Mouse (Mus musculus): ENCODE results near the gene Rhag. TPM values are rescaled to one million over a fixed set of nuclear protein-coding genes. Genes with fewer than 3 reads are reported as not detected.

The Rhag gene
- polyA plus RNA-seq, 1 experiment from 2014 or later, result 4.3 TPM

- Histone ChIP-seq H3K27ac (ENCODE audit: low read length) (peak overlapping the region; percentile 26; the same call in 1 of the 2 replicates), H3K4me1 (ENCODE audit: control insufficient read depth, insufficient read depth, low read length) (no peaks in the 10 kb centered on the region; the same call in 1 of the 2 replicates), H3K4me2 (ENCODE audit: low read depth, low read length) (peak overlapping the region; percentile 29; the same call in 1 of the 2 replicates), H3K4me3 (ENCODE audit: low read length) (no peak overlapping the region), H3K9me3 (ENCODE audit: control insufficient read depth, low read length) (no peaks in the 10 kb centered on the region), H3K27me3 (replicated peaks; ENCODE audit: control insufficient read depth, insufficient read depth, low read length) (no peaks in the 10 kb centered on the region), H3K36me3 (ENCODE audit: control insufficient read depth, insufficient read depth, low read length) (no peaks in the 10 kb centered on the region), H3K9ac (ENCODE audit: low read depth, low read length) (no peak overlapping the region)
- peak; percentile 70 for ATAC-seq
- 49% methylated on average over 10 of the region's 10 CpGs for WGBS
Measured at GRCm38 (mm10) chr17:40868952-40869747, 58.2 kb downstream of the Rhag start.

DNA sequence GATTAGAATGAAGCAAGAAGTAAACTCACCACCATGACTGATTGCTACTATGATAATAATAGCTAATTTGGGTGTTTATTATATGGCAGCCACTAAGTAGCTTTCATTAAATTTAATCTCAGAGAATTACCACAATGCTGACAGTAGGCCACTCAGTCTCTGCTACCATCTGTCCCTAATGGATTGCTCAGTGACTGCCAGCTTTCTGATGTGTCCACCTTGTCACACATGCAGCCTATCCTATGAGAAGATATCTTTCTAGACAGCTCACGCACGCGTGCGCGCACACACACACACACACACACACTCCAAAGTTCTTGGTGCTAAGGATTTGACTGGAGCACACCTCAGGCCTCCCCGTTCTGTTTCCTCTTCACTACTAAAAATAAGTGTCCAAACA lies 61.7 kb downstream of the Rhag start:
- no peak for ATAC-seq
- Histone ChIP-seq H3K27me3 (replicated peaks; ENCODE audit: control insufficient read depth, insufficient read depth, low read length) (no peaks in the 10 kb centered on the region), H3K9ac (ENCODE audit: low read depth, low read length) (no peak overlapping the region), H3K9me3 (ENCODE audit: control insufficient read depth, low read length) (no peaks in the 10 kb centered on the region), H3K4me2 (ENCODE audit: low read depth, low read length) (no peak overlapping the region), H3K36me3 (ENCODE audit: control insufficient read depth, insufficient read depth, low read length) (no peaks in the 10 kb centered on the region), H3K4me1 (ENCODE audit: control insufficient read depth, insufficient read depth, low read length) (no peaks in the 10 kb centered on the region; the same call in 1 of the 2 replicates), H3K27ac (ENCODE audit: low read length) (no peak overlapping the region), H3K4me3 (ENCODE audit: low read length) (no peak overlapping the region)
- WGBS, result 91% methylated on average over 6 of the region's 6 CpGs

DNA sequence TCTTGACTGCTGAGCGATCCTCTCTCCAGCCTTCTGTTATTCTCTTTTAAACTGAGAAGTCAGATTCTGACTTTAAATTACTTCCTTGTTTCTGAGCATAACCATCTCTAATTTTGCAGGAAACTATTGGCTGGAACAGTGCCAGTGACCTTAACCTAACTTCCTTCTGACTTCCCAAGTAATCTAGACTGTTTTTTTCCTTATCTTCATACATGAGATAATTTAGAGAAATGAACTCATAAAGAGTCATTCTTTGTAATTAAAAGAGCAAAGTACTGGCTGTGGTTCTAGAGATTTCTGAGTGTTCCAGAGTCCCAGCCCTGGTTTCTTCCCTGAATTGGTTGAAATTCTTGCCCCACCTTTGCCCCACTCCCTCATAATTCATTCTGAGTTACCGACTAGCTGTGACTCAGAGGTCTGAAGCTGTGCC lies 62.7 kb downstream of the Rhag start:
- Histone ChIP-seq H3K27ac (ENCODE audit: low read length) (no peak overlapping the region), H3K36me3 (ENCODE audit: control insufficient read depth, insufficient read depth, low read length) (no peaks in the 10 kb centered on the region), H3K9ac (ENCODE audit: low read depth, low read length) (no peak overlapping the region), H3K27me3 (replicated peaks; ENCODE audit: control insufficient read depth, insufficient read depth, low read length) (no peaks in the 10 kb centered on the region), H3K9me3 (ENCODE audit: control insufficient read depth, low read length) (no peaks in the 10 kb centered on the region), H3K4me2 (ENCODE audit: low read depth, low read length) (no peak overlapping the region), H3K4me1 (ENCODE audit: control insufficient read depth, insufficient read depth, low read length) (no peaks in the 10 kb centered on the region), H3K4me3 (ENCODE audit: low read length) (no peak overlapping the region)
- peak; percentile 92 for ATAC-seq
- 21% methylated on average over 2 of the region's 2 CpGs for WGBS

- no peaks in the 10 kb centered on the region for H3K9me3 ChIP-seq (ENCODE audit: control insufficient read depth, low read length)
- WGBS, result 71% methylated on average over 3 of the region's 3 CpGs
- H3K4me2 ChIP-seq (ENCODE audit: low read depth, low read length), result no peak overlapping the region
- no peak overlapping the region for H3K9ac ChIP-seq (ENCODE audit: low read depth, low read length)
- H3K4me3 ChIP-seq (ENCODE audit: low read length), result no peak overlapping the region
- peak; percentile 31; the same call in 1 of the 2 replicates for ATAC-seq
- H3K36me3 ChIP-seq (ENCODE audit: control insufficient read depth, insufficient read depth, low read length), result no peaks in the 10 kb centered on the region
- no peaks in the 10 kb centered on the region for H3K4me1 ChIP-seq (ENCODE audit: control insufficient read depth, insufficient read depth, low read length)
- no peaks in the 10 kb centered on the region for H3K27me3 ChIP-seq (replicated peaks; ENCODE audit: control insufficient read depth, insufficient read depth, low read length)
- H3K27ac ChIP-seq (ENCODE audit: low read length), result no peak overlapping the region; the same call in 1 of the 2 replicates
Measured at GRCm38 (mm10) chr17:40874701-40875100, 63.8 kb downstream of the Rhag start.

- Histone ChIP-seq H3K4me2 (ENCODE audit: low read depth, low read length) (no peak overlapping the region), H3K27me3 (replicated peaks; ENCODE audit: control insufficient read depth, insufficient read depth, low read length) (no peaks in the 10 kb centered on the region), H3K9me3 (ENCODE audit: control insufficient read depth, low read length) (no peaks in the 10 kb centered on the region), H3K27ac (ENCODE audit: low read length) (no peak overlapping the region), H3K36me3 (ENCODE audit: control insufficient read depth, insufficient read depth, low read length) (no peaks in the 10 kb centered on the region), H3K9ac (ENCODE audit: low read depth, low read length) (no peak overlapping the region), H3K4me3 (ENCODE audit: low read length) (no peak overlapping the region), H3K4me1 (ENCODE audit: control insufficient read depth, insufficient read depth, low read length) (no peaks in the 10 kb centered on the region)
- WGBS, result 76% methylated on average over 1 of the region's 1 CpGs
- ATAC-seq, result no peak
Measured at GRCm38 (mm10) chr17:40875568-40875967, 64.6 kb downstream of the Rhag start.

DNA sequence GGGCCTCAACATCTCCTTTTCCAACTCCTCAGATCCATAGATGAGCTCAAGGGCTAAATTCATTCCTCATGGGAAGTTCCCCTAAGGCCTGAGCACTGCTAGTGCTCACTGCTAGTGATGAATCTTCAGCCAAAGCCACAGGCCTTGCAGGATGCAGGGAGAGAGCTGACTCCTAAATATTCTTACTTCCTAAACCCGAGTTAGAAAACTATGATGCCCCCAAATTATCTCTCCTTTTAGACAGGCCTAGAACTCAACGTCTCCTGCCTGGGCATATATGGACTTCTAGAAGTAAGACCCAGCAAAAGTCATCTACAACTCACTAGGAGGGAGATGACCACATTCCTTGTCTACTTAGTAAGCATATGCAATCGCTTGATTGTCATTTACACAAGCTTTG lies 66.8 kb downstream of the Rhag start:
- ATAC-seq, result no peak
- WGBS, result 37% methylated on average over 3 of the region's 3 CpGs
- peak overlapping the region; percentile 23; the same call in 1 of the 2 replicates for H3K27ac ChIP-seq (ENCODE audit: low read length)
- H3K4me3 ChIP-seq (ENCODE audit: low read length), result peak overlapping the region; percentile 73
- no peaks in the 10 kb centered on the region for H3K27me3 ChIP-seq (replicated peaks; ENCODE audit: control insufficient read depth, insufficient read depth, low read length)
- no peaks in the 10 kb centered on the region for H3K9me3 ChIP-seq (ENCODE audit: control insufficient read depth, low read length)
- peak overlapping the region; percentile 52 for H3K4me2 ChIP-seq (ENCODE audit: low read depth, low read length)
- no peaks in the 10 kb centered on the region for H3K4me1 ChIP-seq (ENCODE audit: control insufficient read depth, insufficient read depth, low read length)
- H3K36me3 ChIP-seq (ENCODE audit: control insufficient read depth, insufficient read depth, low read length), result no peaks in the 10 kb centered on the region
- peak overlapping the region; percentile 25 for H3K9ac ChIP-seq (ENCODE audit: low read depth, low read length)

DNA sequence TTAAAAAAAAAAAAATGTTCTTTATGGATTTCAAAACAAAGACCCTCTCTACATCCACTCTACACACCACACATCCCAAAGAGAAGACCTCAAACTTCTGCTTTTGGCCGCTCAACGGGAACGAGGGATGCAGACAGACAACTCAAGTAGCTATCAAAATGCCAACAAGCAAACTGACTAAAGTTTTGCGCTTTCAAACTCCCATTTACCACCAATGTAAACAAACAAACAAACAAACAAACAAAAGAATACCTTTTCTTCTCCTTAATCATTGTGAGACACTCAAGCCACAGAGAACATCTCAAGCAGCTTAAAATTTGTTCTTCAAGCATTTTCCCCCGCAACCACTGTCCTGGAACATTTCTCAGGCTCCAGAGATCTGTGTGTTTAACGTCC lies 68.6 kb downstream of the Rhag start:
- Histone ChIP-seq H3K27ac (ENCODE audit: low read length) (peak overlapping the region; percentile 77), H3K9me3 (ENCODE audit: control insufficient read depth, low read length) (no peaks in the 10 kb centered on the region), H3K36me3 (ENCODE audit: control insufficient read depth, insufficient read depth, low read length) (no peaks in the 10 kb centered on the region), H3K9ac (ENCODE audit: low read depth, low read length) (peak overlapping the region; percentile 84), H3K27me3 (replicated peaks; ENCODE audit: control insufficient read depth, insufficient read depth, low read length) (no peaks in the 10 kb centered on the region), H3K4me2 (ENCODE audit: low read depth, low read length) (peak overlapping the region; percentile 78), H3K4me3 (ENCODE audit: low read length) (peak overlapping the region; percentile 73), H3K4me1 (ENCODE audit: control insufficient read depth, insufficient read depth, low read length) (no peaks in the 10 kb centered on the region)
- 6% methylated on average over 6 of the region's 6 CpGs for WGBS
- no peak for ATAC-seq

GRCm38 (mm10) chr17:40879924-40880691 lies 69.2 kb downstream of the Rhag start, which contains the start of gene 9130008F23Rik:
Gene 9130008F23Rik (minus strand): TSS chr17:40880559.
- H3K4me3 ChIP-seq (ENCODE audit: low read length), result peak within 1 kb of the TSS; percentile 73
- H3K4me2 ChIP-seq (ENCODE audit: low read depth, low read length), result peak within 1 kb of the TSS; percentile 78
- ATAC-seq, result peak; percentile 93
- peak within 1 kb of the TSS; percentile 77 for H3K27ac ChIP-seq (ENCODE audit: low read length)
- no peaks in the 10 kb centered on the region for H3K9me3 ChIP-seq (ENCODE audit: control insufficient read depth, low read length)
- peak within 1 kb of the TSS; percentile 84 for H3K9ac ChIP-seq (ENCODE audit: low read depth, low read length)
- no peaks in the 10 kb centered on the region for H3K27me3 ChIP-seq (replicated peaks; ENCODE audit: control insufficient read depth, insufficient read depth, low read length)
- no peaks in the 10 kb centered on the region for H3K4me1 ChIP-seq (ENCODE audit: control insufficient read depth, insufficient read depth, low read length)
- H3K36me3 ChIP-seq (ENCODE audit: control insufficient read depth, insufficient read depth, low read length), result no peaks in the 10 kb centered on the region
- under 1% methylated on average over 40 of the region's 40 CpGs for WGBS

- no peak for ATAC-seq
- Histone ChIP-seq H3K4me3 (ENCODE audit: low read length) (no peak overlapping the region), H3K27me3 (replicated peaks; ENCODE audit: control insufficient read depth, insufficient read depth, low read length) (no peaks in the 10 kb centered on the region), H3K4me2 (ENCODE audit: low read depth, low read length) (no peak overlapping the region), H3K9ac (ENCODE audit: low read depth, low read length) (no peak overlapping the region), H3K36me3 (ENCODE audit: control insufficient read depth, insufficient read depth, low read length) (no peaks in the 10 kb centered on the region), H3K27ac (ENCODE audit: low read length) (no peak overlapping the region), H3K9me3 (ENCODE audit: control insufficient read depth, low read length) (no peaks in the 10 kb centered on the region), H3K4me1 (ENCODE audit: control insufficient read depth, insufficient read depth, low read length) (no peaks in the 10 kb centered on the region)
- WGBS, result 75% methylated on average over 6 of the region's 6 CpGs
Measured at GRCm38 (mm10) chr17:40882172-40882571, 71.2 kb downstream of the Rhag start.
